Mouse (Mus musculus) testis, adult 2 months (tissue): ENCODE measurements around the gene Mroh2a.

ENCODE experiments used
- CTCF ChIP-seq: fragments of 200-500 bp; IDR thresholded peaks from 2 replicates; pipeline ENCODE4 v1.5.1; 2012; ENCODE audit warnings: low read depth, mild to moderate bottlenecking, inconsistent platforms, low read length, moderate library complexity; ENCODE audit not compliant: control insufficient read depth, insufficient read depth, insufficient replicate concordance
- POLR2A ChIP-seq: fragments of 200-500 bp; IDR thresholded peaks from 2 replicates; pipeline ENCODE4 v1.6.1; 2012; ENCODE audit warnings: low read depth, mild to moderate bottlenecking, inconsistent platforms, low read length, moderate library complexity; ENCODE audit not compliant: control insufficient read depth

DNA sequence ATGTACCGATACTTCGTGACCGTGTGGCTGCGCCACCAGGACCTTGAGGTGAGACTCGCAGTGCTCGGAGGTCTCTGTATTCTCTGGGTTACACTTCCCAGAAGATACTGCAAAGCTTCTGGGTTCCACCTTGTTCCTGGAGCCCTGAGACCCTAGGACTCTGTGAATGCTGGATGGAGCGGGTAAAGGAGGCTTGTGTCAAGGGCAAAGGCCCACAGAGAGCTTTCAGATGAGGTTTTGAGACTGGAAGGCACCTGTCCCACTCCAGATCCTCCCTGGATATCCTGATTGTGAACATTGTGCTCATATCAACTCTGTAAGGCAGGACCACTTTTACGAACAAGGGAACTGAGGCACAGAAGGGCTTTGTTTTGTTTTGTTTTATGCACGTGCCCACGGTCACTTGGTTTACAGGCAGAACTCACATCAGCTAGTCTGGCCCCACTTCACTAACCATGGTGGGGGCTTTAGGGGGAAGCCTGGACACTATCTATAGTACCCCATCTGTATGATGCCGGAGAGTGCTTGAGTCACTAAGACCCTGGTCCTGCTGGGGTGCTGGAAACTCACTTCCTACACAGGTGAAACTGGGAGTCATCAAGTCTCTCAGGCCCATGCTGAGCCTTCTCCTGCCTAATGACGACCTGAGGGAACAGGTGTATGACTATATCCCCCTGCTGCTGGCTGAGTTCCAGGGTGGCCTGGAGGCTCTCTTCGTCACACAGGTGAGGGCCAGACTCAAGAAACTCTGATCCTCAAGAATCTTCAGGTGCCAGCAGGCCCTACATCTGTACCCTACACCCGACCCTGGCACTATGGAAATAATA lies 6.8 kb downstream of the Mroh2a start:
- TF ChIP-seq POLR2A, result no peak
- no peak for TF ChIP-seq CTCF
